Mouse (Mus musculus): ENCODE measurements around the gene Ccl20.

The Ccl20 gene

GRCm38 (mm10) chr1:83142055-83142454 lies 25.5 kb downstream of the Ccl20 start:
- DNase-seq: no peak

- DNase-seq: no peak
Observed at GRCm38 (mm10) chr1:83146547-83146946, 30.0 kb downstream of the Ccl20 start.

GRCm38 (mm10) chr1:83150227-83150626 lies 33.7 kb downstream of the Ccl20 start:
- no peak for DNase-seq

DNA sequence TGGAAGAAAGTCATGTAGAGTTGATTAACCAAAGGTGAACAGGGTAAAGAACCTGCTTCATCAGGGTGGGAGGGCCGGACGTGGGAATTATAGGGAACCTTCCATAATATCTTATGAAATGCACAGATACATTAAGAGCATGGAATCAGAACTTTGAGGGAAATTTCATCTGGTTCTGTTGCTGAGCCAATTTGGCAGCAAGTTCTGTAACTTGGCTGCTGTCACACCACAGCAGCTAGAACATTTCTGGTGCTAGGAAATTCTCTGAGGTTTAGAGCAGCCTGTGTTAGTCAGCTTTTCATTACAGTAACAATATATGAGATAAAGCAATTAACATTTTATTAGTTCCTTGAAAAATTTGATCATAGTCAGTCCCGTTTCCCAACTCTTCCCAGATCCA lies 36.4 kb downstream of the Ccl20 start:
- DNase-seq: no peak

- DNase-seq: no peak
Observed at GRCm38 (mm10) chr1:83156876-83157275, 40.3 kb downstream of the Ccl20 start.

- DNase-seq: peak; percentile 85
Observed at GRCm38 (mm10) chr1:83159603-83160002, 43.0 kb downstream of the Ccl20 start, which contains the start of gene Daw1. Gene Daw1 (plus strand): TSS chr1:83159752.

- DNase-seq: no peak
Observed at GRCm38 (mm10) chr1:83161658-83162057, 45.1 kb downstream of the Ccl20 start.

DNA sequence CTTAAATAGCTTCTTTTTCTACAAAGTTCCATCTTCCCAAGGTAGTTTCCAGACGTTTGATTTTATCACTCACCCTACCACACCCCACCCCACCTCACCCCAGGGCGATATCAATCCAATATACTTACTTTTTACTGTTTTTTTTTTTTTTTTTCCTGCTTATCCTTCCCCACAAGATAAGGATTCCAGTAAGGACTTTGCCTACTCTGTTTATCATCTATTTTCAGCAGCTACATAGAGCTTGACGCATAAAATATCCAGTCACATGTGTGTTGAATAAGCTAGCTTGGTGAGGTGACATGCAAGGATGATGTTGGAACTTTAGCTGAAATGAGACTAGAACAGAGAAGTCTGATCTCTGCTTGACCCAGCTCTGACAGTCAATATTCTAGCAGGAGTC lies 47.5 kb downstream of the Ccl20 start:
- DNase-seq: no peak
